Mouse (Mus musculus) erythroblast, embryonic 14.5 days (primary cell): Measurements from ENCODE around the gene Rslcan18.

Experiments used
- GATA1 ChIP-seq: IDR thresholded peaks from 2 replicates; pipeline ENCODE4 v1.6.1; 2012; ENCODE audit warnings: low read length, inconsistent platforms, mixed read lengths
- TAL1 ChIP-seq: IDR thresholded peaks from 3 replicates; pipeline ENCODE4 v1.6.1; 2012; ENCODE audit warnings: low read length, inconsistent platforms, mixed read lengths

GRCm38 (mm10) chr13:67060786-67061358 is 55.2 kb downstream of the Rslcan18 start, which contains the start of gene Zfp712:
- TF ChIP-seq GATA1 (no peak), TAL1 (no peak)
